ENCODE assay signal across 14 mouse cellular contexts in genomic region chr10:94356504-94357169, GRCm38 (mm10). TPM values are rescaled to one million over a fixed set of nuclear protein-coding genes. Genes with fewer than 3 reads are reported as not detected.
DNase-seq lines count a peak whose midpoint lies in the region; TF ChIP-seq lines count a peak whose summit lies in the region.
"Had no signal": no experiment of that assay in that cellular context is flagged by ENCODE, and none has a peak within 500 bp of the region (broad histone marks: within the 10 kb centered on the region; RNA-seq: fewer than 3 reads in every experiment).

No protein-coding gene starts in this region.

- H3K27ac ChIP-seq in brown adipose tissue, adult 24 weeks (replicated peaks; ENCODE audit: low read depth, low read length), result 0 out of 2 replicates have a peak overlapping the region, but pooled peaks have one; percentile 40
- peak overlapping the region; percentile 70 for H3K27ac ChIP-seq in macrophage
- H3K27ac ChIP-seq in cerebellum, adult 2 months (ENCODE audit: insufficient read depth, low read length), result no peak overlapping the region
- H3K27ac ChIP-seq: limb, embryonic 13.5 days; midbrain, embryonic 12.5 days had no signal

- peak overlapping the region; percentile 27; the same call in 1 of the 2 replicates for H3K4me3 ChIP-seq in brown adipose tissue, adult 24 weeks (ENCODE audit: insufficient read depth, low read depth, low read length)
- peak overlapping the region; percentile 33 for H3K4me3 ChIP-seq in macrophage (ENCODE audit: inconsistent target)
- no peak overlapping the region for H3K4me3 ChIP-seq in cerebellum, adult 2 months (replicated peaks; ENCODE audit: insufficient read depth, low read depth, low read length)
- H3K4me3 ChIP-seq: limb, embryonic 13.5 days; midbrain, embryonic 12.5 days had no signal

- H3K79me2 ChIP-seq in macrophage (ENCODE audit: inconsistent target), result peaks cover 47% of the 10 kb centered on the region; the same call in 1 of the 2 replicates

- peak; percentile 51 to 60 for DNase-seq in heart, adult 18-20 months
- no peak for DNase-seq in heart, postnatal 4 days
- DNase-seq in 416B (ENCODE audit: low read depth), result peak; percentile 34
- no peak for DNase-seq in left cerebral cortex, adult 11 months (ENCODE audit: low spot score)
- no peak for DNase-seq in cerebellum, adult 2 months
- DNase-seq in retina, embryonic 14.5 days (ENCODE audit: low spot score), result no peak
- DNase-seq: embryo, embryonic 11 days; gastrocnemius, postnatal 14 days had no signal

- H3K4me1 ChIP-seq in brown adipose tissue, adult 24 weeks (ENCODE audit: control insufficient read depth, insufficient read depth, insufficient read length, low read length), result no peaks in the 10 kb centered on the region
- no peaks in the 10 kb centered on the region for H3K4me1 ChIP-seq in cerebellum, adult 2 months (ENCODE audit: control insufficient read depth, insufficient read depth, low read length)
- H3K4me1 ChIP-seq: midbrain, embryonic 12.5 days had no signal

- H3K36me3 ChIP-seq in macrophage (ENCODE audit: inconsistent target), result peaks cover 11% of the 10 kb centered on the region
- H3K36me3 ChIP-seq: limb, embryonic 13.5 days; midbrain, embryonic 12.5 days had no signal

- TF ChIP-seq CTCF in cerebellum, adult 2 months (IDR thresholded peaks at IDR 0.05; ENCODE audit: borderline replicate concordance, insufficient read depth, low read depth, low read length), result no peak

- H3K27me3 ChIP-seq in cerebellum, adult 2 months (ENCODE audit: control insufficient read depth, insufficient read depth, low read length), result no peaks in the 10 kb centered on the region
- H3K27me3 ChIP-seq: limb, embryonic 13.5 days; midbrain, embryonic 12.5 days had no signal

- WGBS in macrophage (ENCODE audit: missing documents), result 6% methylated on average over 13 of the region's 13 CpGs
- 86% methylated on average over 13 of the region's 13 CpGs for WGBS in cerebellum, adult 2 months

- TF ChIP-seq POLR2A in cerebellum, adult 2 months (IDR thresholded peaks at IDR 0.05; ENCODE audit: borderline replicate concordance, insufficient read depth, low read length), result no peak

RNA-seq across cellular contexts. Expression of gene Tmcc3, which starts 44.9 kb away (rescaled TPM):
- total RNA-seq in heart, adult 18-20 months (2021), result 10 to 100 TPM; 25.7 to 31.5 TPM
- total RNA-seq in heart, postnatal 4 days (2021), result 10 to 100 TPM; 23.8 to 25.0 TPM
- polyA plus RNA-seq in brown adipose tissue, adult 24 weeks (2012; ENCODE audit: insufficient read depth, insufficient read length, missing spikeins), result 16.3 and 20.7 TPM in 2 replicates
- 100 to 1,000 TPM in 22 of 26 experiments, 10 to 100 TPM in 4; 66.3 to 636 (median 228) TPM for total RNA-seq in macrophage (2018; cell fraction: chromatin; rRNA removed)
- total RNA-seq in macrophage (2018; cell fraction: cytosol; rRNA removed), result 100 to 1,000 TPM in 13 of 26 experiments, 10 to 100 TPM in 13; 32.2 to 140 (median 70.8) TPM
- 100 to 1,000 TPM in 21 of 26 experiments, 10 to 100 TPM in 5; 35.3 to 273 (median 157) TPM for total RNA-seq in macrophage (2018; cell fraction: nucleus; rRNA removed)
- 21.8 to 42.9 TPM (median 36.7 TPM) in 3 replicates for polyA plus RNA-seq in macrophage (2018)
- 32.6 and 40.1 TPM in 2 replicates for polyA plus RNA-seq in cerebellum, adult 2 months (2012; rRNA removed)

RNA-seq across cellular contexts. Expression of gene Gm4792, which starts 58.1 kb away (rescaled TPM):
- total RNA-seq in heart, adult 18-20 months (2021), result not detected
- not detected for total RNA-seq in heart, postnatal 4 days (2021)
- polyA plus RNA-seq in brown adipose tissue, adult 24 weeks (2012; ENCODE audit: insufficient read depth, insufficient read length, missing spikeins), result not detected in 2 replicates
- total RNA-seq in macrophage (2018; cell fraction: chromatin; rRNA removed), result not detected
- total RNA-seq in macrophage (2018; cell fraction: cytosol; rRNA removed), result not detected
- total RNA-seq in macrophage (2018; cell fraction: nucleus; rRNA removed), result not detected
- not detected in 3 replicates for polyA plus RNA-seq in macrophage (2018)
- not detected in 2 replicates for polyA plus RNA-seq in cerebellum, adult 2 months (2012; rRNA removed)
- total RNA-seq: gastrocnemius, postnatal 14 days had no signal
- polyA plus RNA-seq: CD4-positive, CD25-positive, alpha-beta regulatory T cell, adult 4 months; limb, embryonic 13.5 days; stomach, embryonic 14.5 days had no signal

Comparison
In these comparisons a context has a peak if more than half of its experiments do, and no peak if none do; other contexts are left out.
1. DNase-seq: peak in heart, adult 18-20 months (2 of 2) and 416B (single experiment); none in heart, postnatal 4 days (single experiment), left cerebral cortex, adult 11 months (single experiment), cerebellum, adult 2 months (0 of 2) and retina, embryonic 14.5 days (single experiment).